Mouse (Mus musculus) kidney, adult 2 months (tissue): ENCODE measurements around the gene Setd1a. TPM values are rescaled to one million over a fixed set of nuclear protein-coding genes. Genes with fewer than 3 reads are reported as not detected.
A peak's percentile ranks its signal among the peaks of the same experiment; 100 is the strongest.
"Not testable (repeated sequence)": the region's sequence is repeated elsewhere in the genome, so short reads cannot be mapped to it uniquely, and the experiment has no call there.

Experiments used
- DNase-seq: peaks from one replicate; pipeline ENCODE4 v3.0.0; 2021
- H3K27ac ChIP-seq: fragments of 200-500 bp; 2 replicates; pipeline ENCODE4 v1.5.1; 2012; ENCODE audit warnings: low read depth, low read length, control low read depth, inconsistent platforms; ENCODE audit not compliant: insufficient read depth
- H3K27me3 ChIP-seq: fragments of 200-500 bp; replicated peaks from 2 replicates; pipeline ENCODE4 v1.6.1; 2012; ENCODE audit warnings: mild to moderate bottlenecking, moderate library complexity, low read length, inconsistent platforms; ENCODE audit not compliant: control insufficient read depth, insufficient read depth
- H3K36me3 ChIP-seq: fragments of 200-500 bp; 2 replicates; pipeline ENCODE4 v1.6.1; 2012; ENCODE audit warnings: mild to moderate bottlenecking, moderate library complexity, low read length, inconsistent platforms; ENCODE audit not compliant: control insufficient read depth, insufficient read depth
- H3K4me1 ChIP-seq: fragments of 200-500 bp; 2 replicates; pipeline ENCODE4 v1.6.1; 2011; ENCODE audit warnings: low read length; ENCODE audit not compliant: control insufficient read depth, insufficient read depth
- H3K4me3 ChIP-seq: fragments of 200-500 bp; 2 replicates; pipeline ENCODE4 v1.5.1; 2011; ENCODE audit warnings: mild to moderate bottlenecking, low read depth, low read length, control low read depth; ENCODE audit not compliant: insufficient read depth
- CTCF ChIP-seq: fragments of 200-500 bp; conservative IDR thresholded peaks from 2 replicates; pipeline ENCODE4 v1.5.1; 2011; ENCODE audit warnings: low read depth, mild to moderate bottlenecking, control low read depth, low read length, moderate library complexity, mixed read lengths; ENCODE audit not compliant: insufficient read depth, insufficient read length
- POLR2A ChIP-seq: fragments of 200-500 bp; IDR thresholded peaks from one replicate; pipeline ENCODE4 v1.6.1; 2011; ENCODE audit warnings: low read depth, low read length, control low read depth
- WGBS: fragments of 180-500 bp; shearing (Covaris S2); methylation state at CpG from one replicate; pipeline ENCODE4 v1.1.7; 2018; 5-methylcytosine and 5-hydroxymethylcytosine counted together
- polyA plus RNA-seq: library from polyadenylated mRNA; depleted of rRNA; stranded (reverse); fragments of >200 nt; gene quantifications from 2 replicates; pipeline ENCODE4 v1.2.3, GENCODE M21; 2012

The Setd1a gene
- polyA plus RNA-seq, 1 experiment: 10.9 TPM

DNA sequence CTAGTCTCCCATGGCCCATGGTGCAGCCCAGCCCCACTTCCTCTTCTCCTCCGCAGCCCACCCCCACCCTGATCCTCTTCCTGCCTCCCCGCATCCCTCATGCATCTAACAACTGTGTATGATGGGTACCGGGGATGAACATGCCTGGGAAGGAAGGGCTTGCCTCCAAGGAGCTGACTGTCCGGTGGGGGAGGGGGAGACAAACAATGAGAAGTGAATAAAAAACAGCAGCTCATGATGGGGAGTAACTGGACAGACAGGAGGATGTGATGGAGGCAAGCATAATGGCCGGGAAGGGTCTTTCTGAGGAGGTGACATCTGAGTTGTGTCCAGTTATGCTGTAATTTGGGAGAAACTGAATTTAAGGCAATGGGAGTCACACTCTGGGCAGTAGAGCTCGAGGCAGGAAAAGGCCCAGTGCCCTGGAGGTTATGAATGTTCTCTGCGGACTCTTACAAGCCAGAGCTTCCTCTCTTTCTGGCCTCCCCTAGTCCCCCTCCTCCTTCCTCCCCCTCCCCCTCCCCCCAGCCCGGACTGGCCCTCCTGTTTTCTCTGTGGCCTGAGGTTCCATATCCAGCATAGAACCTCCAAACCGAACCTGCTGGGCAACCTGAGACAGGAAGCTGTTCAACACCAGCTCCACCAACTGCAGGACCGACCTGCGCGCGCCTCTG, 44.5 kb downstream of the Setd1a start:
- DNase-seq: peak; percentile 23
- H3K4me1 ChIP-seq: no peaks in the 10 kb centered on the region
- WGBS: 51% methylated on average over 13 of the region's 13 CpGs
- no peaks in the 10 kb centered on the region for H3K27me3 ChIP-seq
- no peak overlapping the region for H3K27ac ChIP-seq
- TF ChIP-seq CTCF (no peak), POLR2A (no peak)
- H3K36me3 ChIP-seq: no peaks in the 10 kb centered on the region
- H3K4me3 ChIP-seq: no peak overlapping the region

DNA sequence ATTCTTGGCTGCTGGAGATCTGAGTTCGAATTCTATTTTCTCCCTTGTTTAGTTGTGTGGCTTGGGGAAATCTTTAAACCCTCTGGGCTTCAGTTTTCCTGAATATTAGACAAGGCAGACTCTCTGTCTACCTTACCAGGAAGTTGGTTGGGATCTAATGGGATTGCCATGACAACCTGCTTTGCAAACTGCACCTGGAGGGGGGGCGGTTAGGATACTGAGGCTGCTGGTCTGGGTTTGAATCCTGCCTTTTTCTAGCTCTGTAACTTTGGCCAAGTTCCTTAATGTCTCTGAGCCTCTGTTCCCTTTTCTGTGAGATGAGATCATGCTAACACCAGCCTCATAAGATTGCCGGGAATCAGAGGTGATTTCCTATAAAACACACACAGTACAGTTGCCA, 46.0 kb downstream of the Setd1a start:
- H3K4me3 ChIP-seq: no peak overlapping the region
- no peaks in the 10 kb centered on the region for H3K27me3 ChIP-seq
- no peaks in the 10 kb centered on the region for H3K4me1 ChIP-seq
- DNase-seq: no peak
- H3K36me3 ChIP-seq: no peaks in the 10 kb centered on the region
- H3K27ac ChIP-seq: no peak overlapping the region
- TF ChIP-seq CTCF (no peak), POLR2A (no peak)
- WGBS: 84% methylated on average over 3 of the region's 3 CpGs

DNA sequence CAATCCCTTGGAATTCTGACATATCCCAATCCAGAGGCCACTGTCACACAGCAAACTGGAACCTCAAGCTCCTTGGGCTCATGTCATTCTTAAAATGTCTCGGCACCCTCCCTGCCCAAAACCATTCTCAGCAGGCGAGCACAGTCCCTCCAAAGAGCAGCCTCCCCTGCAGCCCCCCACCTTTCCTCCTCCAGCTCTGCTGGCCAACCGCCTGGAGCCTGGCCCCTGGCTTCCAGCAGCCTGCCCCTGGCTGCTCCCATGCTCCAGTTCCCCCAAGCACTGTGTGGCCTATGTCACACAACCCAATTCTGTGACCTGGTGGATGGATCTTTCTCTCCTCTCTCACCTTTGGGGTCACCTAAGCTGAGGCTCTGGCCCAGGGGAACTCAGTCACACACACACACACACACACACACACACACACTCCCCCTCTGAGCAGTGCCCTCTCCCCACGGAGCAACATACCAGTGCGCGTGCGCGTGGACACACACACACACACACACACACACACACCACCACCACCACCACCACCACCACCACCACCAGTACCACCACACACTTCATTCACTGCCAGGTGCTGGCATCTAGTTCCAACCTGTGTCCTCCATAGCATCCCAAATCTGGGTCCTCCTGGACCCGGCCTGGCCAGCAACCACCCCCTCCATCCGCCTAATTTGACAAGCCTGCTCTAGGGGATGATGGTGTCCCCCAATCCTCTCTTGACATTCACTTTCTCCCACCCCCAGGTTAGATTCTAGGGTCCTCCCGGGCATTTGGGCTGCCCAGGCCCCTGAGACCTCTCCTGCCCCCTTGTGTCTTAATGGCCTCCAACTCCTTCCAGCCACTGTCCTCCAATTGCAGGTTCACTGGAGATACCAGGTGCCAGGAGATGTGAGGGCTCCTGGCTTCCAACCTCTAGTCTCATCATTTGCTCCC, 47.0 kb downstream of the Setd1a start:
- no peaks in the 10 kb centered on the region for H3K27me3 ChIP-seq
- peak overlapping the region; percentile 33; the same call in 1 of the 2 replicates for H3K4me3 ChIP-seq
- TF ChIP-seq CTCF (no peak), POLR2A (no peak)
- no peak overlapping the region for H3K27ac ChIP-seq
- 76% methylated on average over 11 of the region's 11 CpGs for WGBS
- no peak for DNase-seq
- no peaks in the 10 kb centered on the region for H3K36me3 ChIP-seq
- H3K4me1 ChIP-seq: no peaks in the 10 kb centered on the region

DNA sequence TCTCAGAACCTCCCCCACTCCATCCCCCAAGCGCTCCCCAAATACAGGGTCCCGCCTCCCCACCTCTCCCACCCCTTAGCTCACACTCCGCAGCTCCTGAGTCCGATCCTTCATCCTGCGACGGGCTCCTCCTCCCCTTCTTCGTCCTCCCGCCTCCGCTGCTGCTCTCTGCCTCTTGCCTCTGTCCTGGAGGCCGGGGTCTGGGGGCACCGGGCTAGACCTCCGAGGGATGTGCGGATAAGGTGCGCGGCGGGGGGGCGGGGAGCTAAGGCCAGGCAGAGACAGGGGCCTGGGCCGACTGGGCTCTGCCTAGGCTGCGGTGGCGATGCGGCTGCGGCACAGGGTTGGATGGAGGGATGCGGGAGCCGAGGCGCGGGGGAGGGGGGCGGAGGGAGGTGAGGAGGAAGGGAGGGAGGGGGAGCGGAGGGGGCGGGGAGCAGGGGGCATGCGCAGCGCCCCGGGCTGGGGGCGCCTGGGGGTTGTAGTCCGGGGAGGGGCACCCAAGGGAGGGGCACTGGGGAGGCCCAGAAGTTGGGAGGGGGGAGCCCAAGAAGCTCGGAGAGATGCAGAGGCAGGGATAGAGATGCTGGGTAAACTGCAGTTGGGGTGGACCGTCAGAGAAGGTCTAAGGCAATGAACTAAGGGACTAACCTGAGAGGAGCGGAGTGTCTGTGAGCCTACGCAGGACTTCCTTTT, 47.9 kb downstream of the Setd1a start, which contains the start of the genes Stx4a and Stx1b:
Gene Stx4a, plus strand, starts transcription at position 119 of the 696 bp plus-strand sequence.
Gene Stx1b, minus strand, starts transcription at position 374 of the 696 bp plus-strand sequence.
- no peaks in the 10 kb centered on the region for H3K27me3 ChIP-seq
- 12% methylated on average over 35 of the region's 38 CpGs for WGBS
- H3K27ac ChIP-seq: no peak within 1 kb of the TSS
- TF ChIP-seq CTCF (no peak), POLR2A (no peak)
- H3K4me3 ChIP-seq: peak within 1 kb of the TSS; percentile 33
- H3K36me3 ChIP-seq: no peaks in the 10 kb centered on the region
- no peaks in the 10 kb centered on the region for H3K4me1 ChIP-seq
- DNase-seq: no peak

DNA sequence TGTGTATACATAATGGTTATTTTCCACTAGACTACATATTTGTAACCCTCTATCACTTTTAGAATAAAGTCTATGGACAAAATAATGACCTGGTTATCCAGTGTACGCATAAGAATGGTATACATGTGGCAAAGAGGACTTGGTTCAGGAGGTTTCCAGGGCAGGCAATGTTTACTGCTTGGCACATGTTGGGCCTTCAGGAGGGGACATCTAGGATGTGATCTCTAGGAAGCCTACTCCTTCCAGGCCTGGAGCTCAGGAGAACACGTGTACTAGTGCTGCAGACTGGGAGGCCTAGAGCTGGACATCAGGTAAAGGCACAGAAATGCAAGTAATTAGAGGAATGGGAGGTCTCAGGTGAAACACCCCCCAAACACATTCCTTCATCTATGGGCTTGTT, 59.1 kb downstream of the Setd1a start:
- Histone ChIP-seq H3K27me3 (no peaks in the 10 kb centered on the region), H3K4me1 (no peaks in the 10 kb centered on the region), H3K36me3 (no peaks in the 10 kb centered on the region), H3K4me3 (no peak overlapping the region), H3K27ac (no peak overlapping the region)
- WGBS: 88% methylated on average over 2 of the region's 2 CpGs
- no peak for TF ChIP-seq CTCF
- TF ChIP-seq POLR2A: no peak
- DNase-seq: no peak

DNA sequence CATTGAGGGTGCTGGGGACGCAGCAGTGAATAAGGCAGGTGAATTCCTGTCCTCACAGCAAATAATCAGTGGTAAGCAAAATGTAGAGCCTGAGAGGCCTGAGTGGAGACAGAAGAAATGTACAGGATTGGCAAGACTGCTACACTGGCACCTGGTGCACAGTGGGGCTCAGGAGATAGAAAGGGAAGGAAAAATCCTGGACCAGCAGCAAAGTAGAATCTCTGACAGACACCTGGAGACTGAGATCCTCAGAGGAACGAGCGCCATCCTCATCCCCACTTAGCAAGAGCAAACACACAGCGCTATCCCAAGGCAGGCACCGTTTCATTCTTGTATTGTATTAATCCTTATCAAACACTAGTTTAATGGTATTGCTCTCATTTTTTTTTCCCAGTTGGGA, 61.0 kb downstream of the Setd1a start:
- Histone ChIP-seq H3K27me3 (no peaks in the 10 kb centered on the region), H3K27ac (no peak overlapping the region), H3K4me3 (no peak overlapping the region), H3K36me3 (no peaks in the 10 kb centered on the region), H3K4me1 (peaks cover 4% of the 10 kb centered on the region; the same call in 1 of the 2 replicates)
- DNase-seq: no peak
- no peak for TF ChIP-seq CTCF
- no peak for TF ChIP-seq POLR2A
- WGBS: 93% methylated on average over 5 of the region's 5 CpGs

DNA sequence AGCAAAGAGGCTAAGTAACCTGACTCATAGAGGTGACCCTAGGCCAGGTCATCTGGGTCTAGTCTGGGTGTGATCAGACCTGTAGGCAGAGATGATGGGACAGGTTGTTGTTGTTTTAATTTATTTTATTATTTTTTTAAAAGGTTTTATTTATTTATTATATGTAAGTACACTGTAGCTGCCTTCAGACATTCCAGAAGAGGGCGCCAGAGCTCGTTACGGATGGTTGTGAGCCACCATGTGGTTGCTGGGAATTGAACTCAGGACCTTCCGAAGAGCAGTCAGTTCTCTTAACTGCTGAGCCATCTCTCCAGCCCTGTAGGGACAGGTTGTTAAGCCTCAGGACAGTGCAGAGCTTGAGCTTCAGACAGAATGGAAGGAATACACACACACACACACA, 61.4 kb downstream of the Setd1a start:
- WGBS: 74% methylated on average over 4 of the region's 4 CpGs
- DNase-seq, H3K36me3 ChIP-seq, H3K27me3 ChIP-seq, H3K4me1 ChIP-seq, H3K4me3 ChIP-seq, H3K27ac ChIP-seq: not testable (repeated sequence)

DNA sequence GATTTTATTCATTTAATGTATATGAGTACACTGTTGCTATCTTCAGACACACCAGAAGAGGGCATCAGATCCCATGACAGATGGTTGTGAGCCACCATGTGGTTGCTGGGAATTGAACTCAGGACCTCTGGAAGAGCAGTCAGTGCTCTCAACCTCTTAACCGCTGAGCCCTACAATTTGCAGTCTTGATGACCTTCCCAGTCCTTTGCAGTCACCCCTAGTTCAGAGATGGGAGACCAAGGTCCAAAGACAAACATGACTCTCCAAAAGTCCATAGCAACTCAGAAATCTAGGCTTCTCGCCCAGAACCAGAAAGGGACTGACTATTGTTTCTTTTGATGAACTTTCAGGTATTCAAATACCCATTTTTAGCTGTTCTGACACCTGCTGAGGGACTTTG, 63.6 kb downstream of the Setd1a start:
- WGBS: 71% methylated on average over 2 of the region's 2 CpGs

More for the DNA sequence above, 63.6 kb downstream of the Setd1a start:
- not testable (repeated sequence) for DNase-seq, H3K27me3 ChIP-seq, H3K4me1 ChIP-seq, H3K4me3 ChIP-seq, H3K27ac ChIP-seq, H3K36me3 ChIP-seq
